Mouse (Mus musculus) embryonic facial prominence, embryonic 12.5 days (tissue): Measurements from ENCODE around the gene Lamb3. TPM values are rescaled to one million over a fixed set of nuclear protein-coding genes. Genes with fewer than 3 reads are reported as not detected.

Experiments
- ATAC-seq: fragments of 200-750 bp; cut with Nextera tagmentation; 2 replicates; pipeline ENCODE4 v1.8.0; 2017; ENCODE audit not compliant: insufficient number of reproducible peaks, insufficient read depth, low FRiP score, low TSS enrichment
- H3K27ac ChIP-seq: fragments of 300-500 bp; sonication (generic); 2 replicates; pipeline ENCODE4 v1.5.1; 2016; ENCODE audit warnings: mild to moderate bottlenecking
- H3K27me3 ChIP-seq: fragments of 300-500 bp; sonication (generic); 2 replicates; pipeline ENCODE4 v1.6.1; 2016; ENCODE audit warnings: mild to moderate bottlenecking, moderate library complexity
- H3K36me3 ChIP-seq: fragments of 300-500 bp; sonication (generic); 2 replicates; pipeline ENCODE4 v1.6.1; 2016; ENCODE audit warnings: mild to moderate bottlenecking
- H3K4me1 ChIP-seq: fragments of 300-500 bp; sonication (generic); 2 replicates; pipeline ENCODE4 v1.6.1; 2016
- H3K4me2 ChIP-seq: fragments of 300-500 bp; sonication (generic); replicated peaks from 2 replicates; pipeline ENCODE4 v1.6.1; 2016; ENCODE audit warnings: mild to moderate bottlenecking, moderate library complexity
- H3K4me3 ChIP-seq: fragments of 300-500 bp; sonication (generic); 2 replicates; pipeline ENCODE4 v1.5.1; 2016; ENCODE audit warnings: mild to moderate bottlenecking
- H3K9ac ChIP-seq: fragments of 300-500 bp; sonication (generic); 2 replicates; pipeline ENCODE4 v1.6.1; 2016; ENCODE audit warnings: mild to moderate bottlenecking, moderate library complexity
- H3K9me3 ChIP-seq: fragments of 300-500 bp; sonication (generic); 2 replicates; pipeline ENCODE4 v1.6.1; 2016; ENCODE audit warnings: mild to moderate bottlenecking, moderate library complexity
- WGBS: fragments of 180-500 bp; shearing (Covaris S2); methylation state at CpG from one replicate; pipeline ENCODE4 v1.1.7; 2016; 5-methylcytosine and 5-hydroxymethylcytosine counted together
- polyA plus RNA-seq: library from polyadenylated mRNA; unstranded; fragments of >200 nt; fragmentation: Nextera tagmentation; extraction: Ambion mirVana; gene quantifications from 2 replicates; pipeline ENCODE4 v1.2.1, GENCODE M21; 2016

Gene Lamb3
- polyA plus RNA-seq, 1 experiment from 2014 or later, result 2.0 TPM

DNA sequence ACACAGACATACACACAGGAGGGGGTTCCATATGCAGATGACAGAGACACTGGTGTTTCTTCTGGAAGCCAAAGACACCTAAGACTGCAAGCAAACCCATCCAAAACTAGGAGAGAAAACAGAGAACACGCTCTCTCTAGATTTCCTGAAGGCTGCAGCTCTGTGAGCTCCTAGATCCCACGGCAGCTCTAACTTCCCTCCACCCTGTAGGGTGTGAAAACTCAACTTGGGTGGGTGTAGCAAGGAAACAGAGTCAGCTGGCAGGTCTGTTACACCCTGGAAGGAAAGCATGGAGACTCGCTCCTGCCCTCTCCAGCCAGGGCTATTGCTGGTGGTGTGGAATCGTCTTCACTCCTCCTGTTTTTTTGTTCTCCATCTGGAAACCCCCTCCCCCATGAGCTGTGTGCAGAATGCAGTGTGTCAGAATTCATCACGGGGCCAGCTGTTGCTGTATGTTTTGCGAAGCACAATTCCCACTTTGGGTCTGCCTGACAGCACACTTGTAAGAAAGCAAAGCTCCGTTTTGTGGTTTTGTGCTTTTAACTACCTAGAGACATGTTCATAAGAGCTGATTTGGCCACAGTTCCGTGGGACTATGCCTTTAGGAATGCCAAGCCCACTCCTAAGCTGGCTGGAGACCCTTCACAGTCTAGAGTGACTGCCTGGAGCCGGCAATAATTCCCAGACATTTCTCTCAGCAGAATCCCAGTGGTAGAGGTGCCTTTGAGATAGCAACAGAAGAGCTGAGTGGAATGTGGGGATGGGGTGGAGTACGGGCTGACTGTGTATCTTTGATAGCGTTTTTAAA is 174.3 kb downstream of the Lamb3 start:
- Histone ChIP-seq H3K4me2 (peak overlapping the region; percentile 46), H3K27me3 (no peaks in the 10 kb centered on the region), H3K9me3 (no peaks in the 10 kb centered on the region), H3K9ac (no peak overlapping the region), H3K36me3 (no peaks in the 10 kb centered on the region), H3K4me3 (peak overlapping the region; percentile 22), H3K4me1 (peaks cover 16% of the 10 kb centered on the region), H3K27ac (peak overlapping the region; percentile 77)
- peak; percentile 11; the same call in 1 of the 2 replicates for ATAC-seq
- WGBS, result 26% methylated on average over 11 of the region's 11 CpGs

DNA sequence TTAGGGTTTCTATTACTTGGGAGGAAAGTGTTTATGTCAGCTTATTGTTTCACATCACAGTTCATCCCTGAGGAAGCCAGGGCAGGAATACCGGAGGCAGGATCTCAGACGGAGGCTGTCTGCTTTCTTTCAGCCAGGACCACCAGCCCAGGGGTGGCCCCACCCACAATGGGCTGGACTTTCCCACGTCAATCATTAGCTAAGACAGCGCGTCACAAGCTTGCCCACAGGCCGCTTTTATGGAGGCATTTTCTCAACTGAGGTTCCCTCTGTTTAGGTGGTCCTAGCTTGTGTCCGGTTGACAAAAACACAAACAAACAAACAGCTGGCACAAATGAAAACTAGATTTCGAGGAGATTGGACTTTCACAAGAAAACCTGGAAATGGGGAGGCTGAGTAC is 174.9 kb downstream of the Lamb3 start:
- H3K9ac ChIP-seq, result no peak overlapping the region
- peaks cover 16% of the 10 kb centered on the region for H3K4me1 ChIP-seq
- H3K36me3 ChIP-seq, result no peaks in the 10 kb centered on the region
- peak; percentile 81 for ATAC-seq
- peaks cover 3% of the 10 kb centered on the region; the same call in 1 of the 2 replicates for H3K27me3 ChIP-seq
- H3K9me3 ChIP-seq, result no peaks in the 10 kb centered on the region
- peak overlapping the region; percentile 77 for H3K27ac ChIP-seq
- peak overlapping the region; percentile 22 for H3K4me3 ChIP-seq
- under 1% methylated on average over 8 of the region's 8 CpGs for WGBS
- peak overlapping the region; percentile 46 for H3K4me2 ChIP-seq

DNA sequence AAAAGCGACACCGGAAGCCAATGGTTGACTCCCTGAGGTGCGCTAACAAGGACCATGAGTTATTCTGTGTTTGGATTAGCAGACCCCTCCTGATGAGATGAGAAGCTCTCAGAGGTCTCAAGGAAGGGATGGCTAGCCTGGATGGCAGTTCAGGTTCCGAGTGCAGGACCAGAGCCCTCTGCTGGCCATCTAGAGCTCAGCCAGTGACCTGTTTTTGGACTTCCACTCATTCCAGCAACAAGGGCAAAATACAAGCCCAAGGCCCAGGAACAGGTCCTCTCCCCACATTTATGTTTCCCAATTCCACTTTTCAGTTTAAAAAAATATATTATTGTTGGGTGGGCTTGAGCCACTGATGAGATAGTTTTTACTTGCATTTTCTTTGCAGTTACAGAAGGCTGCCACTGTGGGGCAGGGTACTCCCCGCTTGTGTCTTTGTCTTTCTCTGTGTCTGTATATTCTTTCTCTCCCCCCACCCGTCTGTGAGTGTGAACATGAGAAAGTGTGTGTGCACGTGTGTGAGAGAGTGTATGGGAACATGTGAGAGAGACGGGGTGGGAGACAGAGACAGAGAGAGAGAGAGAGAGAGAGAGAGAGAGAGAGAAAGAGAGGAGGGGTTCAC is 175.5 kb downstream of the Lamb3 start:
- no peak; the same call in 1 of the 2 replicates for ATAC-seq
- no peaks in the 10 kb centered on the region for H3K36me3 ChIP-seq
- WGBS, result 5% methylated on average over 8 of the region's 8 CpGs
- no peak overlapping the region for H3K27ac ChIP-seq
- H3K9ac ChIP-seq, result no peak overlapping the region
- H3K4me1 ChIP-seq, result peaks cover 16% of the 10 kb centered on the region
- H3K4me2 ChIP-seq, result peak overlapping the region; percentile 46
- no peaks in the 10 kb centered on the region for H3K9me3 ChIP-seq
- H3K4me3 ChIP-seq, result peak overlapping the region; percentile 22
- peaks cover 4% of the 10 kb centered on the region; the same call in 1 of the 2 replicates for H3K27me3 ChIP-seq

DNA sequence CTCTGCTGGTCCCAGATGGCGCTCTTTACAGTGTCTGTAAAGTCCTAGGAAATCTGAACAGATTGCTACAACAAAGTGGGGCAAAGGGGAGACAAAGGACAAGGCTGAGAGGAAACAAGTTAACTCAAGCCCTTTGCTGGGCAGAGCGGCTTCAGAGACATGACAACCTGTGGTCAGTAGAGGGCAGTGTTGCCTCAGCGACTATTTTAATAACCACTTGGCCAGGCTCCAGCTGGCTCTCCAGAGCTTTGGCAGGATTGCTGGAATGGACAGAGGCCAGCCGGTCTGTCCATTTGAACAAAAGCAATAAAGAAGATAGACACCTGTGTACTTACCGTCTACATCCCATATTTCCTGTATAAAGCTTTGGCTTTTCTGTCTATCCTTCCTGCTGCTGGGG is 178.6 kb downstream of the Lamb3 start:
- ATAC-seq, result no peak

DNA sequence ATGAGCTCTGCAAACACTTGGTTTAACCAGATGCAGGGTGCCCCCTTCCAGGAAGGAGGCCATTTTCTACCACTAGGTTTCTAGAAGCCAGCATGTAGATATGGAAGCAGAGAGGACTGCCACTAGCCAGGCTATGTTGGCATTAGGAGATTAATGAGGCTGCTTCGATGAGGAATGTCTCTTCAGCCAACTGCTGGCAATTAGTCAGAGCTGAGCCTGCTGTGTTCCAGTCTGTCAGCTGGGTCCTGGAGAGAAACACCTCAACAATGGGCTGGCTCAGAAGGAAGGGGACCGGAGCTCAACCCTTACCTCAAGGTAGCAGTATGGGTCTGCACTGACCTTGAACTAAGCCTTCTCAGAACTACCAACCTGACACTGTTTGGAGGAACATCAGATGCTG is 179.7 kb downstream of the Lamb3 start:
- no peak overlapping the region for H3K9ac ChIP-seq
- WGBS, result 62% methylated on average over 2 of the region's 2 CpGs
- H3K27ac ChIP-seq, result no peak overlapping the region
- peaks cover 17% of the 10 kb centered on the region for H3K4me1 ChIP-seq
- peaks cover 4% of the 10 kb centered on the region; the same call in 1 of the 2 replicates for H3K27me3 ChIP-seq
- H3K4me2 ChIP-seq, result no peak overlapping the region
- no peak overlapping the region for H3K4me3 ChIP-seq
- no peak for ATAC-seq
- H3K36me3 ChIP-seq, result no peaks in the 10 kb centered on the region
- H3K9me3 ChIP-seq, result no peaks in the 10 kb centered on the region

More for the DNA sequence above, 178.6 kb downstream of the Lamb3 start:
- H3K9ac ChIP-seq, result no peak overlapping the region
- no peak overlapping the region for H3K27ac ChIP-seq
- 1% methylated on average over 5 of the region's 5 CpGs for whole genome bisulfite sequencing
- no peak overlapping the region for H3K4me3 ChIP-seq
- no peak overlapping the region for H3K4me2 ChIP-seq
- H3K9me3 ChIP-seq, result no peaks in the 10 kb centered on the region
- H3K27me3 ChIP-seq, result peaks cover 4% of the 10 kb centered on the region; the same call in 1 of the 2 replicates
- no peaks in the 10 kb centered on the region for H3K36me3 ChIP-seq
- peaks cover 26% of the 10 kb centered on the region for H3K4me1 ChIP-seq

DNA sequence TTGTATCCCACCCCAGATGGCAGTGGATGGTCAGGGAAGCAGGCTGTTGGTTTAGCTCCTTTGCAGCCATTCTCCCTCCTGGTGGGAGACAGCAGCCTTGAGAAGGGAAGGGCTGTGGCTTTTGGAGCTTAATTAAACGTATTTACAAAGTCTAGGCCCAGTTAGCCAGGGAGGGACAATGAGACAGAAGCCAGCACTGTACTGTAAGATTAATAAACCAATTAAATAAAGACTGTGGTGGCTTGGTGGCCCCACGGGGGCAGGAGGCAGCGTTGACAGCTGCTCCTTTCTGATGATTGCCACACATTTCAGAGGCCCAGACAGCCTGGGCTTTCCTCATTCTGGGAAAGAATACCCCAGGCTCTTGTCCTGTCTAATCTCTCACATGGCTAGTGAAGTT is 182.0 kb downstream of the Lamb3 start:
- no peak overlapping the region; the same call in 1 of the 2 replicates for H3K27ac ChIP-seq
- H3K9ac ChIP-seq, result no peak overlapping the region
- H3K27me3 ChIP-seq, result peaks cover 4% of the 10 kb centered on the region; the same call in 1 of the 2 replicates
- peaks cover 15% of the 10 kb centered on the region for H3K4me1 ChIP-seq
- H3K36me3 ChIP-seq, result no peaks in the 10 kb centered on the region
- no peak overlapping the region for H3K4me2 ChIP-seq
- no peaks in the 10 kb centered on the region for H3K9me3 ChIP-seq
- H3K4me3 ChIP-seq, result no peak overlapping the region
- WGBS, result 16% methylated on average over 3 of the region's 3 CpGs
- no peak for ATAC-seq

DNA sequence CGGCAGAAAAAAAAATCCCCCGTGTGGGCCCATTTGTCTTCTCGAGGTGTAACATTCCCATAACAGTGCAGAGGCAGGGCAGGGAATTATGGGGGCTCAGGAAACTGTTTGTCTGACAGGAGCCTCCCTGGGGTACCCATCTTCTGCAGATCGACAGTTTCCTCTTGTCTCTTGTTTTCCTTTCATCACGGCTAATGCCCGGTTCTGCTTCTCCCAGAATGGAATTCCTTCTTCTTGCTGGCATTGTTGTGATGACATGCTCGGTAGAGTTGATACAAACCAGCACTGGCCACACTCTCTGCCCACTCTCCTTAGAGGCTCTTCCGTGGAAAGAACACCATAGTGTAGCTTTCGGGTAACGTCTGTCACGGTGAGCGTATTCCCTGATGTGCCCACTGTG is 182.5 kb downstream of the Lamb3 start:
- H3K4me1 ChIP-seq, result peaks cover 15% of the 10 kb centered on the region

DNA sequence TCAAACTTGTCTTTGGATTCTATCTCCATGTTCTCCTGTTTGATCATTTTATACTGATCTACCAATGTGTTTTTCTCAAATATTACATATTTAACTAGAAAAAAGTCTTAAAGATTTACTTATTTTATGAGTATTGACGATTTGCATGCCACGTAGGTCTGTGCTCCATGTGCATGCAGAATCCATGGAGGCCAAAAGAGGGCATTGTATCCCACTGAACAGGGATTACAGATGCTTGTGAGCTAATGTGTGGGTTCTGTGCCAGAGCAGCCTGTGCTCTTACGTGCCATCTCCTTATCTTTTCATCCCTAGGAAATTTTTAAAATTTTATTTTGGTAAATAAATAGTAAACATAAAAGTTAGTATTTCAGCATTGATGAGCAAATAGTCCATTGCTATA is 184.8 kb downstream of the Lamb3 start:
- no peaks in the 10 kb centered on the region for H3K9me3 ChIP-seq
- 90% methylated on average over 3 of the region's 3 CpGs for WGBS
- no peaks in the 10 kb centered on the region for H3K36me3 ChIP-seq
- H3K4me3 ChIP-seq, result no peak overlapping the region
- H3K9ac ChIP-seq, result no peak overlapping the region
- ATAC-seq, result no peak
- H3K4me1 ChIP-seq, result peaks cover 10% of the 10 kb centered on the region
- H3K27ac ChIP-seq, result no peak overlapping the region
- H3K4me2 ChIP-seq, result no peak overlapping the region
- H3K27me3 ChIP-seq, result peaks cover 3% of the 10 kb centered on the region; the same call in 1 of the 2 replicates

More for the DNA sequence above, 182.5 kb downstream of the Lamb3 start:
- H3K27ac ChIP-seq, result peak overlapping the region; percentile 19; the same call in 1 of the 2 replicates
- no peak overlapping the region for H3K9ac ChIP-seq
- H3K27me3 ChIP-seq, result peaks cover 4% of the 10 kb centered on the region; the same call in 1 of the 2 replicates
- no peak overlapping the region for H3K4me2 ChIP-seq
- 41% methylated on average over 12 of the region's 12 CpGs for WGBS
- no peak overlapping the region for H3K4me3 ChIP-seq
- no peaks in the 10 kb centered on the region for H3K9me3 ChIP-seq
- no peaks in the 10 kb centered on the region for H3K36me3 ChIP-seq
- no peak for ATAC-seq

Other genes with a start within 250 kb of the Lamb3 start
- gene Syt14, start 171.9 kb upstream of the Lamb3 start, polyA plus RNA-seq, result 4.3 and 4.5 TPM in 2 replicates
- 9.0 and 10.4 TPM in 2 replicates for gene Diexf, start 77.4 kb upstream of the Lamb3 start, polyA plus RNA-seq
- gene Irf6, start 54.6 kb upstream of the Lamb3 start, polyA plus RNA-seq, result 17.3 and 18.3 TPM in 2 replicates
- gene A130010J15Rik, start 39.7 kb upstream of the Lamb3 start, polyA plus RNA-seq, result 16.3 and 18.1 TPM in 2 replicates
- 3.9 and 4.0 TPM in 2 replicates for gene Traf3ip3, start 6.0 kb upstream of the Lamb3 start, polyA plus RNA-seq
- gene Hsd11b1, start 56.4 kb downstream of the Lamb3 start, polyA plus RNA-seq, result 0.41 and 0.60 TPM in 2 replicates
- 14.0 and 17.1 TPM in 2 replicates for gene G0s2, start 65.5 kb downstream of the Lamb3 start, polyA plus RNA-seq
- gene Camk1g, start 162.6 kb downstream of the Lamb3 start, polyA plus RNA-seq, result 24.4 and 26.3 TPM in 2 replicates